In the genomic region with DNA sequence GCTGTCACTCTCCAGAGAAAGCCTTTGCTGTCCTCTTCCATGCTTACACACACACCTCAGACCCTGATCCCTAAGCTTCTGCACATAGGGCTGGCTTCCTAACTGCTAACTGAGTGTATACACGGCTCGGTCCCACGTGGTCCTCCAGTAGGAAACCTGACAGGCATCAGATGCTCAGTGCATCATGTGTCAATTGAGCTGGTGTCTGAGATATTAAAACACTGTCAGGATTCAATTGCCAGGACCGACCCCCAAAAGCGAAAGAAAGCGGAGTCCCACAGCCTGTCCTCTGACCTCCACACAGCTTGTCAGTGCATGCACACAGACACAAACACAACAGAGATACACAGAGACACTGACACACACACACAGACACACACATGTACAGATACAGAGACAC, we compare ENCODE assay signal across 9 mouse cellular contexts. TPM values are rescaled to one million over a fixed set of nuclear protein-coding genes. Genes with fewer than 3 reads are reported as not detected.
DNase-seq lines count a peak whose midpoint lies in the region; ATAC-seq and TF ChIP-seq lines count a peak whose summit lies in the region.
"Had no signal": no experiment of that assay in that cellular context is flagged by ENCODE, and none has a peak within 500 bp of the region (broad histone marks: within the 10 kb centered on the region; RNA-seq: fewer than 3 reads in every experiment).

No protein-coding gene starts in this region.

- no peak overlapping the region for H3K9ac ChIP-seq in heart, postnatal 0 days (replicated peaks; ENCODE audit: low read depth, low read length)
- no peak overlapping the region for H3K9ac ChIP-seq in midbrain, embryonic 12.5 days (replicated peaks)
- no peak overlapping the region for H3K9ac ChIP-seq in midbrain, embryonic 13.5 days (replicated peaks)
- H3K9ac ChIP-seq in liver, embryonic 12.5 days: peak overlapping the region; percentile 62
- H3K9ac ChIP-seq in stomach, embryonic 16.5 days (ENCODE audit: low read length): peak overlapping the region; percentile 23; the same call in 1 of the 2 replicates

- no peak overlapping the region for H3K4me3 ChIP-seq in heart, postnatal 0 days (ENCODE audit: low read depth, low read length)
- H3K4me3 ChIP-seq in midbrain, embryonic 12.5 days: no peak overlapping the region
- H3K4me3 ChIP-seq in midbrain, embryonic 13.5 days (replicated peaks): no peak overlapping the region
- peak overlapping the region; percentile 38 for H3K4me3 ChIP-seq in liver, embryonic 12.5 days
- H3K4me3 ChIP-seq in stomach, embryonic 16.5 days (replicated peaks; ENCODE audit: low read length): no peak overlapping the region
- H3K4me3 ChIP-seq: gastrocnemius, adult 2 months had no signal

- intact Hi-C loops in heart, postnatal 36 days (cut with DNase I): loop anchor here (5.0 to 10.0 kb wide), 2 partner anchors 90 to 267 kb away; no protein-coding TSS in a partner anchor
- intact Hi-C loops in gastrocnemius, postnatal 14 days (cut with DNase I; ENCODE audit: low total_unique reads): no loop called here

- TF ChIP-seq EP300 in heart, postnatal 0 days (IDR thresholded peaks at IDR 0.05; ENCODE audit: low read depth): no peak

- TF ChIP-seq CTCF in heart, postnatal 0 days (IDR thresholded peaks at IDR 0.05; ENCODE audit: low read depth): no peak

- peak overlapping the region; percentile 73; the same call in 1 of the 2 replicates for H3K27ac ChIP-seq in heart, postnatal 0 days (ENCODE audit: low read depth)
- peak overlapping the region; percentile 36; the same call in 1 of the 2 replicates for H3K27ac ChIP-seq in midbrain, embryonic 12.5 days (replicated peaks)
- H3K27ac ChIP-seq in midbrain, embryonic 13.5 days: no peak overlapping the region
- peak overlapping the region; percentile 98 for H3K27ac ChIP-seq in liver, embryonic 12.5 days
- peak overlapping the region; percentile 87; the same call in 1 of the 2 replicates for H3K27ac ChIP-seq in stomach, embryonic 16.5 days (ENCODE audit: low read length)
- H3K27ac ChIP-seq: gastrocnemius, adult 2 months had no signal

- DNase-seq in heart, postnatal 0 days (ENCODE audit: low spot score): no peak
- no peak for DNase-seq in heart, postnatal 36 days
- no peak for DNase-seq in gastrocnemius, postnatal 14 days

- no peak overlapping the region for H3K4me2 ChIP-seq in heart, postnatal 0 days (ENCODE audit: low read depth, low read length)
- H3K4me2 ChIP-seq in midbrain, embryonic 12.5 days (replicated peaks): no peak overlapping the region
- no peak overlapping the region for H3K4me2 ChIP-seq in midbrain, embryonic 13.5 days (replicated peaks)
- H3K4me2 ChIP-seq in liver, embryonic 12.5 days: peak overlapping the region; percentile 62
- no peak overlapping the region for H3K4me2 ChIP-seq in stomach, embryonic 16.5 days (ENCODE audit: low read depth, low read length)

- no peaks in the 10 kb centered on the region for H3K9me3 ChIP-seq in heart, postnatal 0 days (replicated peaks; ENCODE audit: control insufficient read depth, low read length)
- no peaks in the 10 kb centered on the region for H3K9me3 ChIP-seq in midbrain, embryonic 12.5 days
- no peaks in the 10 kb centered on the region for H3K9me3 ChIP-seq in midbrain, embryonic 13.5 days
- H3K9me3 ChIP-seq in liver, embryonic 12.5 days (replicated peaks): no peaks in the 10 kb centered on the region
- H3K9me3 ChIP-seq in stomach, embryonic 16.5 days (replicated peaks; ENCODE audit: control insufficient read depth, low read length): no peaks in the 10 kb centered on the region

- 91% methylated on average over 6 of the region's 6 CpGs for WGBS in heart, postnatal 0 days
- 90% methylated on average over 6 of the region's 6 CpGs for WGBS in midbrain, embryonic 12.5 days
- WGBS in midbrain, embryonic 13.5 days: 87% methylated on average over 6 of the region's 6 CpGs
- WGBS in liver, embryonic 12.5 days (ENCODE audit: insufficient replicate concordance): 86% methylated on average over 6 of the region's 6 CpGs
- 81% methylated on average over 6 of the region's 6 CpGs for WGBS in stomach, embryonic 16.5 days

- H3K27me3 ChIP-seq in heart, postnatal 0 days (ENCODE audit: control insufficient read depth, insufficient read depth, low read length): no peaks in the 10 kb centered on the region
- no peaks in the 10 kb centered on the region for H3K27me3 ChIP-seq in midbrain, embryonic 12.5 days
- H3K27me3 ChIP-seq in midbrain, embryonic 13.5 days: no peaks in the 10 kb centered on the region
- no peaks in the 10 kb centered on the region for H3K27me3 ChIP-seq in liver, embryonic 12.5 days (replicated peaks)
- no peaks in the 10 kb centered on the region for H3K27me3 ChIP-seq in stomach, embryonic 16.5 days (ENCODE audit: control insufficient read depth, insufficient read depth, low read length)

- H3K36me3 ChIP-seq in heart, postnatal 0 days (replicated peaks; ENCODE audit: control insufficient read depth, insufficient read depth, low read length): peaks cover 38% of the 10 kb centered on the region
- peaks cover 61% of the 10 kb centered on the region for H3K36me3 ChIP-seq in midbrain, embryonic 12.5 days
- H3K36me3 ChIP-seq in midbrain, embryonic 13.5 days: peaks cover 57% of the 10 kb centered on the region
- peaks cover 67% of the 10 kb centered on the region for H3K36me3 ChIP-seq in liver, embryonic 12.5 days
- 0 out of 2 replicates have a peak, but pooled peaks cover 8% of the 10 kb centered on the region for H3K36me3 ChIP-seq in stomach, embryonic 16.5 days (ENCODE audit: control insufficient read depth, insufficient read depth, low read length)

- peaks cover 16% of the 10 kb centered on the region; the same call in 1 of the 2 replicates for H3K4me1 ChIP-seq in heart, postnatal 0 days (ENCODE audit: control insufficient read depth, insufficient read depth)
- no peaks in the 10 kb centered on the region; the same call in 1 of the 2 replicates for H3K4me1 ChIP-seq in midbrain, embryonic 12.5 days
- H3K4me1 ChIP-seq in midbrain, embryonic 13.5 days (replicated peaks): peaks cover 16% of the 10 kb centered on the region
- H3K4me1 ChIP-seq in liver, embryonic 12.5 days: peaks cover 68% of the 10 kb centered on the region
- H3K4me1 ChIP-seq in stomach, embryonic 16.5 days (ENCODE audit: control insufficient read depth, insufficient read depth, low read length): peaks cover 46% of the 10 kb centered on the region

- ATAC-seq in heart, postnatal 0 days (ENCODE audit: insufficient read depth, low read depth): no peak
- no peak for ATAC-seq in midbrain, embryonic 12.5 days (ENCODE audit: low FRiP score, low read depth)
- ATAC-seq in midbrain, embryonic 13.5 days: no peak
- ATAC-seq in liver, embryonic 12.5 days: no peak
- no peak for ATAC-seq in stomach, embryonic 16.5 days (ENCODE audit: insufficient read depth, low FRiP score)
- ATAC-seq in monocyte, adult 5-6 weeks (replicated peaks; ENCODE audit: insufficient number of reproducible peaks, low FRiP score, low TSS enrichment, poor library complexity, severe bottlenecking): no peak

RNA-seq across cellular contexts. Expression of gene Gan, which starts 39.6 kb away (rescaled TPM):
- 3.1 and 4.0 TPM in 2 replicates for total RNA-seq in heart, postnatal 0 days (2014; rRNA removed; ENCODE audit: low replicate concordance)
- polyA plus RNA-seq in heart, postnatal 0 days (2015; fragmentation: Nextera tagmentation; extraction: Ambion mirVana): 0.60 and 0.99 TPM in 2 replicates
- 1 to 10 TPM; 4.5 to 5.1 TPM for total RNA-seq in heart, postnatal 36 days (2021)
- polyA plus RNA-seq in midbrain, embryonic 12.5 days (2016; fragmentation: Nextera tagmentation; extraction: Ambion mirVana): 2.6 and 3.2 TPM in 2 replicates
- 2.9 and 3.0 TPM in 2 replicates for polyA plus RNA-seq in midbrain, embryonic 13.5 days (2015; fragmentation: Nextera tagmentation; extraction: Ambion mirVana)
- 1.9 and 2.1 TPM in 2 replicates for polyA plus RNA-seq in liver, embryonic 12.5 days (2016; fragmentation: Nextera tagmentation; extraction: Ambion mirVana)
- 2.2 TPM in 2 replicates for polyA plus RNA-seq in stomach, embryonic 16.5 days (2015; fragmentation: Nextera tagmentation; extraction: Ambion mirVana)
- total RNA-seq in monocyte, adult 5-6 weeks (2017): 2.3 to 6.9 TPM (median 2.6 TPM) in 3 replicates
- 1 to 10 TPM; 4.1 to 4.6 TPM for total RNA-seq in gastrocnemius, postnatal 14 days (2021)

RNA-seq across cellular contexts. Expression of gene Cmip, which starts 59.3 kb away (rescaled TPM):
- total RNA-seq in heart, postnatal 0 days (2014; rRNA removed; ENCODE audit: low replicate concordance): 11.1 and 19.6 TPM in 2 replicates
- 4.9 and 5.7 TPM in 2 replicates for polyA plus RNA-seq in heart, postnatal 0 days (2015; fragmentation: Nextera tagmentation; extraction: Ambion mirVana)
- total RNA-seq in heart, postnatal 36 days (2021): 10 to 100 TPM; 20.3 to 25.1 TPM
- 30.0 and 33.0 TPM in 2 replicates for polyA plus RNA-seq in midbrain, embryonic 12.5 days (2016; fragmentation: Nextera tagmentation; extraction: Ambion mirVana)
- polyA plus RNA-seq in midbrain, embryonic 13.5 days (2015; fragmentation: Nextera tagmentation; extraction: Ambion mirVana): 65.3 and 71.7 TPM in 2 replicates
- polyA plus RNA-seq in liver, embryonic 12.5 days (2016; fragmentation: Nextera tagmentation; extraction: Ambion mirVana): 18.7 and 21.6 TPM in 2 replicates
- 13.7 and 14.2 TPM in 2 replicates for polyA plus RNA-seq in stomach, embryonic 16.5 days (2015; fragmentation: Nextera tagmentation; extraction: Ambion mirVana)
- 27.4 to 61.1 TPM (median 27.9 TPM) in 3 replicates for total RNA-seq in monocyte, adult 5-6 weeks (2017)
- total RNA-seq in gastrocnemius, postnatal 14 days (2021): 10 to 100 TPM; 16.2 to 16.4 TPM

Comparison
In these comparisons a context has a peak if more than half of its experiments do, and no peak if none do; other contexts are left out.
1. H3K9ac ChIP-seq: peak in liver, embryonic 12.5 days (single experiment) and stomach, embryonic 16.5 days (single experiment); none in heart, postnatal 0 days (single experiment), midbrain, embryonic 12.5 days (single experiment) and midbrain, embryonic 13.5 days (single experiment).